Mouse (Mus musculus): ENCODE results near the gene Arl4c. TPM values are rescaled to one million over a fixed set of nuclear protein-coding genes. Genes with fewer than 3 reads are reported as not detected.
A peak's percentile ranks its signal among the peaks of the same experiment; 100 is the strongest.

Arl4c gene
- total RNA-seq (2022) = 10 to 100 TPM; 17.6 to 19.9 (median 18.2) TPM

- DNase-seq = peak; percentile 70
These were observed at the start of gene Arl4c for GRCm38 (mm10) chr1:88701870-88702661. Arl4c (minus strand) TSS chr1:88702221.

- no peak for DNase-seq
These were observed 49.3 kb upstream of the Arl4c start for GRCm38 (mm10) chr1:88751332-88751731.

GRCm38 (mm10) chr1:88750576-88750975, 48.6 kb upstream of the Arl4c start:
- DNase-seq = no peak

GRCm38 (mm10) chr1:88750126-88750525, 48.1 kb upstream of the Arl4c start:
- no peak for DNase-seq

GRCm38 (mm10) chr1:88749106-88749505, 47.1 kb upstream of the Arl4c start:
- no peak for DNase-seq

GRCm38 (mm10) chr1:88745256-88745655, 43.2 kb upstream of the Arl4c start:
- DNase-seq = peak; percentile 57

GRCm38 (mm10) chr1:88744261-88744660, 42.2 kb upstream of the Arl4c start:
- DNase-seq = no peak

GRCm38 (mm10) chr1:88742372-88742771, 40.4 kb upstream of the Arl4c start:
- no peak for DNase-seq

GRCm38 (mm10) chr1:88739546-88739945, 37.5 kb upstream of the Arl4c start:
- DNase-seq = no peak

- no peak for DNase-seq
These were observed 36.9 kb upstream of the Arl4c start for GRCm38 (mm10) chr1:88738931-88739330.

- DNase-seq = peak; percentile 72
These were observed 27.5 kb upstream of the Arl4c start for GRCm38 (mm10) chr1:88729496-88729895.

GRCm38 (mm10) chr1:88727369-88727768, 25.3 kb upstream of the Arl4c start:
- no peak for DNase-seq

GRCm38 (mm10) chr1:88725716-88726115, 23.7 kb upstream of the Arl4c start:
- DNase-seq = no peak

- no peak for DNase-seq
These were observed 18.7 kb upstream of the Arl4c start for GRCm38 (mm10) chr1:88720626-88721229.

GRCm38 (mm10) chr1:88718563-88718962, 16.5 kb upstream of the Arl4c start:
- no peak for DNase-seq

GRCm38 (mm10) chr1:88717736-88718135, 15.7 kb upstream of the Arl4c start:
- no peak for DNase-seq

- DNase-seq = no peak
These were observed 10.0 kb upstream of the Arl4c start for GRCm38 (mm10) chr1:88712011-88712410.

GRCm38 (mm10) chr1:88708646-88709305, 6.8 kb upstream of the Arl4c start:
- no peak for DNase-seq

- no peak for DNase-seq
These were observed 6.2 kb upstream of the Arl4c start for GRCm38 (mm10) chr1:88708191-88708590.

GRCm38 (mm10) chr1:88707536-88707935, 5.5 kb upstream of the Arl4c start:
- DNase-seq = no peak

GRCm38 (mm10) chr1:88705799-88706198, 3.8 kb upstream of the Arl4c start:
- peak; percentile 89 for DNase-seq

GRCm38 (mm10) chr1:88705050-88705449, 3.0 kb upstream of the Arl4c start:
- no peak for DNase-seq
